8 mouse cellular contexts compared by ENCODE assay signal in the genomic region with DNA sequence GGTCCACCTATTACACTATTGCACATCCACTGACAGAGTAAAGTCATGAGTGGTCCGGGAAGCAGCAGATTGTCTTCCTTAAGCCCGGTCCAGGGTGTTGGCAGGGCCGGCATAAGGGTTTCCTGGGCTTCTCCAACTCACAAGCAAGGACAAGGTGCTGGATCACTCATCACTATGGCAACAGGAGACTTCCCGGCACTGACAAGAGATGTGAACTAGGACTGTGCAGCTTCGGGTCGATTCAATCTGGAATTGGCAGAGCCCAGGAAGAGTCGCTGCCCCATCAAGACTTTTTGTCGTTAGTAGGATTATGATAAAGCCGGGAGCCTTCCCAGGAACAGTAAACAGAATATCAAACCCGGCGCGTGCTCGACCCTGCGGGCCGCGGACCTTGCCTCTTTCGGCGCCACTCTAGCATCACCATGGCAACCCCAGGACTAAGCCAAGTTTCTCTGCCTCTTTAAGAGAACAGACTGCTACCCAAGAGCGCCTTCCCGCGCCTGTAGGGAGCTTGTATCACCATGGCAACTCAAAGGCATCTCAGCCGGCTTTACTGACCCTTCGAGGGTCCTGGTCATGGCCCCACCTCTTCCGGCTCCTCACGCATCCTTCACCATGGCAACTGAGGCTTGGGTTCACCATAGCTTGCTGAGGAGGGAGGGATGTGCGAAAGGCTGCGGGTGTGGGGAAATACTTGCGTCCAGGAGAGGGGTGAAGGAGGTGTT.
DNase-seq lines count a peak whose midpoint lies in the region; ATAC-seq and TF ChIP-seq lines count a peak whose summit lies in the region.

No protein-coding gene starts in this region.

- ATAC-seq in embryonic facial prominence, embryonic 15.5 days (ENCODE audit: insufficient number of reproducible peaks, low FRiP score, low TSS enrichment, low read depth): peak; percentile 60; the same call in 1 of the 2 replicates
- peak; percentile 56; the same call in 1 of the 2 replicates for ATAC-seq in intestine, embryonic 16.5 days

- no peaks in the 10 kb centered on the region for H3K9me3 ChIP-seq in ES-Bruce4 (replicated peaks; ENCODE audit: control insufficient read depth, insufficient read depth, low read length, poor library complexity, severe bottlenecking)
- H3K9me3 ChIP-seq in embryonic facial prominence, embryonic 15.5 days (replicated peaks): no peaks in the 10 kb centered on the region
- H3K9me3 ChIP-seq in intestine, embryonic 16.5 days (ENCODE audit: control insufficient read depth, low read length): no peaks in the 10 kb centered on the region

- peak overlapping the region; percentile 42 for H3K4me2 ChIP-seq in embryonic facial prominence, embryonic 15.5 days (replicated peaks)
- H3K4me2 ChIP-seq in intestine, embryonic 16.5 days (ENCODE audit: low read depth, low read length): peak overlapping the region; percentile 47

- H3K27ac ChIP-seq in ES-Bruce4 (ENCODE audit: insufficient read depth, low read length): no peak overlapping the region
- no peak overlapping the region for H3K27ac ChIP-seq in embryonic facial prominence, embryonic 15.5 days (replicated peaks)
- no peak overlapping the region for H3K27ac ChIP-seq in intestine, embryonic 16.5 days (ENCODE audit: low read length)
- H3K27ac ChIP-seq in olfactory bulb, adult 2 months (ENCODE audit: insufficient read depth, low read depth, low read length): peak overlapping the region; percentile 62

- no peaks in the 10 kb centered on the region for H3K36me3 ChIP-seq in ES-Bruce4 (ENCODE audit: control insufficient read depth, insufficient read depth, low read length, poor library complexity, severe bottlenecking)
- H3K36me3 ChIP-seq in embryonic facial prominence, embryonic 15.5 days: no peaks in the 10 kb centered on the region
- no peaks in the 10 kb centered on the region for H3K36me3 ChIP-seq in intestine, embryonic 16.5 days (ENCODE audit: control insufficient read depth, insufficient read depth, low read length)

- peak overlapping the region; percentile 13; the same call in 1 of the 2 replicates for H3K4me3 ChIP-seq in ES-Bruce4 (ENCODE audit: low read depth, low read length)
- H3K4me3 ChIP-seq in embryonic facial prominence, embryonic 15.5 days (replicated peaks): peak overlapping the region; percentile 22
- peak overlapping the region; percentile 18 for H3K4me3 ChIP-seq in intestine, embryonic 16.5 days (ENCODE audit: low read length)
- peak overlapping the region; percentile 70 for H3K4me3 ChIP-seq in olfactory bulb, adult 2 months (ENCODE audit: insufficient read depth, low read depth, low read length)

- peak; percentile 76 for DNase-seq in ZHBTc4 (ENCODE audit: low read depth, low spot score)
- DNase-seq in left cerebral cortex, postnatal 10 days (ENCODE audit: extremely low spot score in 1 of 2, low spot score in 2 of 2): peak; percentile 56 to 74
- DNase-seq in spleen, postnatal 14 days (ENCODE audit: low spot score in 2 of 2): no peak
- DNase-seq in urinary bladder, postnatal 36 days (ENCODE audit: low spot score in 2 of 2): no peak

- no peaks in the 10 kb centered on the region for H3K4me1 ChIP-seq in ES-Bruce4 (ENCODE audit: control insufficient read depth, insufficient read depth, low read length)
- H3K4me1 ChIP-seq in embryonic facial prominence, embryonic 15.5 days: peaks cover 8% of the 10 kb centered on the region
- peaks cover 6% of the 10 kb centered on the region for H3K4me1 ChIP-seq in intestine, embryonic 16.5 days (ENCODE audit: control insufficient read depth, insufficient read depth, low read length)
- H3K4me1 ChIP-seq in olfactory bulb, adult 2 months (ENCODE audit: control insufficient read depth, insufficient read depth, low read length): peaks cover 9% of the 10 kb centered on the region

- intact Hi-C loops in left cerebral cortex, postnatal 10 days (cut with DNase I): loop anchor here (5.0 kb wide), 1 partner anchor 88 kb away; no protein-coding TSS in a partner anchor

- H3K9ac ChIP-seq in ES-Bruce4 (ENCODE audit: low read depth, poor library complexity, severe bottlenecking): no peak overlapping the region
- H3K9ac ChIP-seq in embryonic facial prominence, embryonic 15.5 days: no peak overlapping the region
- 0 out of 2 replicates have a peak overlapping the region, but pooled peaks have one; percentile 6 for H3K9ac ChIP-seq in intestine, embryonic 16.5 days (ENCODE audit: low read depth, low read length)

- no peak for TF ChIP-seq CTCF in ES-Bruce4 (IDR thresholded peaks at IDR 0.05; ENCODE audit: low read depth, low read length)
- no peak for TF ChIP-seq CTCF in olfactory bulb, adult 2 months (IDR thresholded peaks at IDR 0.05; ENCODE audit: insufficient read depth, low read depth, low read length)

- TF ChIP-seq POLR2A in ES-Bruce4 (IDR thresholded peaks at IDR 0.05; ENCODE audit: insufficient read depth, low read length): no peak
- TF ChIP-seq POLR2A in olfactory bulb, adult 2 months (IDR thresholded peaks at IDR 0.05; ENCODE audit: insufficient read depth, low read depth, low read length): no peak

- no peaks in the 10 kb centered on the region for H3K27me3 ChIP-seq in ES-Bruce4 (ENCODE audit: control insufficient read depth, insufficient read depth, low read length, poor library complexity, severe bottlenecking)
- H3K27me3 ChIP-seq in embryonic facial prominence, embryonic 15.5 days: peaks cover 34% of the 10 kb centered on the region
- H3K27me3 ChIP-seq in intestine, embryonic 16.5 days (replicated peaks; ENCODE audit: control insufficient read depth, insufficient read depth, low read length): peaks cover 5% of the 10 kb centered on the region; the same call in 1 of the 2 replicates

- TF ChIP-seq EP300 in ES-Bruce4 (IDR thresholded peaks at IDR 0.05; ENCODE audit: insufficient read depth, low read depth, low read length): no peak

- WGBS in embryonic facial prominence, embryonic 15.5 days: 4% methylated on average over 28 of the region's 28 CpGs
- 3% methylated on average over 28 of the region's 28 CpGs for WGBS in intestine, embryonic 16.5 days
- WGBS in olfactory bulb, adult 2 months: 2% methylated on average over 28 of the region's 28 CpGs

Comparison
In these comparisons a context has a peak if more than half of its experiments do, and no peak if none do; other contexts are left out.
1. H3K4me3 ChIP-seq: peak in every context shown above with its lines; median percentile 70 in olfactory bulb, adult 2 months; 22 in embryonic facial prominence, embryonic 15.5 days; 18 in intestine, embryonic 16.5 days; 13 in ES-Bruce4.
2. DNase-seq: peak in ZHBTc4 (single experiment) and left cerebral cortex, postnatal 10 days (2 of 2); none in spleen, postnatal 14 days (0 of 2) and urinary bladder, postnatal 36 days (0 of 2).